Mouse (Mus musculus) megakaryocyte, embryonic 14.5 days (primary cell): Measurements from ENCODE around the gene Adam22. TPM values are rescaled to one million over a fixed set of nuclear protein-coding genes. Genes with fewer than 3 reads are reported as not detected.

Experiments
- H3K27me3 ChIP-seq: replicated peaks from 2 replicates; pipeline ENCODE3; 2012; ENCODE audit warnings: inconsistent platforms
- H3K36me3 ChIP-seq: replicated peaks from 2 replicates; pipeline ENCODE3; 2012; ENCODE audit warnings: low read length, inconsistent platforms, mixed read lengths
- H3K4me1 ChIP-seq: 2 replicates; pipeline ENCODE4 v1.6.1; 2012; ENCODE audit warnings: inconsistent platforms
- H3K4me3 ChIP-seq: replicated peaks from 2 replicates; pipeline ENCODE3; 2012; ENCODE audit warnings: moderate library complexity, mild to moderate bottlenecking, inconsistent platforms
- H3K9me3 ChIP-seq: 2 replicates; pipeline ENCODE4 v1.6.1; 2012; ENCODE audit warnings: inconsistent platforms
- FLI1 ChIP-seq: IDR thresholded peaks from 2 replicates; pipeline ENCODE4 v1.6.1; 2012; ENCODE audit warnings: low read length, inconsistent platforms, mixed read lengths
- GATA1 ChIP-seq: IDR thresholded peaks from 3 replicates; pipeline ENCODE4 v1.6.1; 2012; ENCODE audit warnings: mixed read lengths, low read length, inconsistent platforms, borderline replicate concordance
- polyA plus RNA-seq: library from polyadenylated mRNA; stranded (reverse); fragments of >175 nt; gene quantifications from 2 replicates; pipeline ENCODE4 v1.2.3, GENCODE M21; 2012; ENCODE audit warnings: low replicate concordance; ENCODE audit not compliant: insufficient read depth

Gene Adam22
- polyA plus RNA-seq, 1 experiment = 0.03 TPM

GRCm38 (mm10) chr5:8116561-8117168 is 251.3 kb downstream of the Adam22 start:
- Histone ChIP-seq H3K4me3 (no peak overlapping the region), H3K4me1 (no peaks in the 10 kb centered on the region), H3K27me3 (no peaks in the 10 kb centered on the region), H3K36me3 (no peaks in the 10 kb centered on the region), H3K9me3 (no peaks in the 10 kb centered on the region)
- TF ChIP-seq FLI1 (no peak), GATA1 (no peak)

- H3K27me3 ChIP-seq = no peaks in the 10 kb centered on the region
- no peak for TF ChIP-seq GATA1
- TF ChIP-seq FLI1 = no peak
- no peak overlapping the region for H3K4me3 ChIP-seq
- H3K36me3 ChIP-seq = no peaks in the 10 kb centered on the region
- H3K4me1 ChIP-seq = no peaks in the 10 kb centered on the region
- no peaks in the 10 kb centered on the region for H3K9me3 ChIP-seq
Measured at GRCm38 (mm10) chr5:8112246-8112645, 255.7 kb downstream of the Adam22 start.

GRCm38 (mm10) chr5:8111691-8112090 is 256.3 kb downstream of the Adam22 start:
- no peak for TF ChIP-seq GATA1
- no peak for TF ChIP-seq FLI1
- H3K27me3 ChIP-seq = no peaks in the 10 kb centered on the region
- no peaks in the 10 kb centered on the region for H3K9me3 ChIP-seq
- H3K36me3 ChIP-seq = no peaks in the 10 kb centered on the region
- no peaks in the 10 kb centered on the region for H3K4me1 ChIP-seq
- H3K4me3 ChIP-seq = no peak overlapping the region

- Histone ChIP-seq H3K9me3 (no peaks in the 10 kb centered on the region), H3K4me3 (no peak overlapping the region), H3K27me3 (no peaks in the 10 kb centered on the region), H3K36me3 (no peaks in the 10 kb centered on the region), H3K4me1 (peaks cover 6% of the 10 kb centered on the region; the same call in 1 of the 2 replicates)
- TF ChIP-seq GATA1 (no peak), FLI1 (no peak)
Measured at GRCm38 (mm10) chr5:8095689-8096088, 272.3 kb downstream of the Adam22 start.

GRCm38 (mm10) chr5:8094921-8095320 is 273.0 kb downstream of the Adam22 start:
- Histone ChIP-seq H3K4me1 (peaks cover 8% of the 10 kb centered on the region; the same call in 1 of the 2 replicates), H3K4me3 (no peak overlapping the region), H3K9me3 (no peaks in the 10 kb centered on the region), H3K27me3 (no peaks in the 10 kb centered on the region), H3K36me3 (no peaks in the 10 kb centered on the region)
- TF ChIP-seq GATA1 (no peak), FLI1 (no peak)

- Histone ChIP-seq H3K36me3 (no peaks in the 10 kb centered on the region), H3K4me3 (peak overlapping the region; percentile 72), H3K9me3 (no peaks in the 10 kb centered on the region), H3K4me1 (peaks cover 29% of the 10 kb centered on the region), H3K27me3 (no peaks in the 10 kb centered on the region)
- TF ChIP-seq FLI1 = no peak
- TF ChIP-seq GATA1 = no peak
Measured at GRCm38 (mm10) chr5:8088147-8088546, 279.8 kb downstream of the Adam22 start.

GRCm38 (mm10) chr5:8085661-8086060 is 282.3 kb downstream of the Adam22 start:
- H3K36me3 ChIP-seq = no peaks in the 10 kb centered on the region
- no peaks in the 10 kb centered on the region for H3K27me3 ChIP-seq
- H3K9me3 ChIP-seq = no peaks in the 10 kb centered on the region
- TF ChIP-seq GATA1 (no peak), FLI1 (no peak)
- peaks cover 30% of the 10 kb centered on the region for H3K4me1 ChIP-seq
- no peak overlapping the region for H3K4me3 ChIP-seq

- H3K36me3 ChIP-seq = no peaks in the 10 kb centered on the region
- no peaks in the 10 kb centered on the region for H3K9me3 ChIP-seq
- H3K27me3 ChIP-seq = no peaks in the 10 kb centered on the region
- H3K4me1 ChIP-seq = peaks cover 13% of the 10 kb centered on the region
- no peak for TF ChIP-seq GATA1
- no peak for TF ChIP-seq FLI1
- H3K4me3 ChIP-seq = peak overlapping the region; percentile 51
Measured at GRCm38 (mm10) chr5:8082800-8083509, 285.0 kb downstream of the Adam22 start.

- Histone ChIP-seq H3K4me3 (no peak overlapping the region), H3K27me3 (no peaks in the 10 kb centered on the region), H3K4me1 (peaks cover under 1% of the 10 kb centered on the region), H3K36me3 (peaks cover 18% of the 10 kb centered on the region), H3K9me3 (no peaks in the 10 kb centered on the region)
- TF ChIP-seq FLI1 = no peak
- no peak for TF ChIP-seq GATA1
Measured at GRCm38 (mm10) chr5:8077481-8077880, 290.5 kb downstream of the Adam22 start.

- no peaks in the 10 kb centered on the region for H3K27me3 ChIP-seq
- H3K4me3 ChIP-seq = no peak overlapping the region
- H3K9me3 ChIP-seq = no peaks in the 10 kb centered on the region
- H3K36me3 ChIP-seq = peaks cover 47% of the 10 kb centered on the region
- no peak for TF ChIP-seq FLI1
- TF ChIP-seq GATA1 = no peak
- no peaks in the 10 kb centered on the region for H3K4me1 ChIP-seq
Measured at GRCm38 (mm10) chr5:8073901-8074561, 293.9 kb downstream of the Adam22 start.
